Mouse (Mus musculus) CD8-positive naive resting alpha-beta T cell, adult 2 months (primary cell): Measurements from ENCODE around the gene Foxp1.

Source experiments
- DNase-seq, 2 experiments: peaks; one replicate each; pipeline ENCODE4 v3.0.0; 2022; ENCODE audit warnings: low read depth in 2 of 2, low spot score in 2 of 2

The Foxp1 gene

GRCm38 (mm10) chr6:99521038-99521640, 1.4 kb downstream of the Foxp1 start:
- DNase-seq = peak; percentile 32 to 37

GRCm38 (mm10) chr6:99520676-99521037, 1.9 kb downstream of the Foxp1 start:
- DNase-seq = no peak

- peak; percentile 13 to 26 for DNase-seq
These were observed 2.5 kb downstream of the Foxp1 start for GRCm38 (mm10) chr6:99519806-99520675.

- DNase-seq = no peak
These were observed 3.5 kb downstream of the Foxp1 start for GRCm38 (mm10) chr6:99519052-99519451.

GRCm38 (mm10) chr6:99515667-99516199, 6.8 kb downstream of the Foxp1 start:
- no peak for DNase-seq

- DNase-seq = no peak
These were observed 10.7 kb downstream of the Foxp1 start for GRCm38 (mm10) chr6:99511862-99512261.

- no peak for DNase-seq
These were observed 13.3 kb downstream of the Foxp1 start for GRCm38 (mm10) chr6:99509189-99509592.

GRCm38 (mm10) chr6:99506816-99507215, 15.7 kb downstream of the Foxp1 start:
- DNase-seq = peak in 1 of 2 experiments; percentile 25

GRCm38 (mm10) chr6:99503741-99504140, 18.8 kb downstream of the Foxp1 start:
- no peak for DNase-seq

- DNase-seq = no peak
These were observed 19.8 kb downstream of the Foxp1 start for GRCm38 (mm10) chr6:99502727-99503126.

GRCm38 (mm10) chr6:99502314-99502713, 20.2 kb downstream of the Foxp1 start:
- no peak for DNase-seq

GRCm38 (mm10) chr6:99500570-99501270, 21.8 kb downstream of the Foxp1 start:
- DNase-seq = no peak

GRCm38 (mm10) chr6:99498082-99498481, 24.4 kb downstream of the Foxp1 start:
- peak in 1 of 2 experiments; percentile 20 for DNase-seq

GRCm38 (mm10) chr6:99496114-99496513, 26.4 kb downstream of the Foxp1 start:
- no peak for DNase-seq

GRCm38 (mm10) chr6:99492937-99493336, 29.6 kb downstream of the Foxp1 start:
- no peak for DNase-seq

- DNase-seq = no peak
These were observed 30.5 kb downstream of the Foxp1 start for GRCm38 (mm10) chr6:99491979-99492544.

- DNase-seq = no peak
These were observed 31.4 kb downstream of the Foxp1 start for GRCm38 (mm10) chr6:99491146-99491545.

- no peak for DNase-seq
These were observed 32.4 kb downstream of the Foxp1 start for GRCm38 (mm10) chr6:99489900-99490648.

- DNase-seq = no peak
These were observed 33.1 kb downstream of the Foxp1 start for GRCm38 (mm10) chr6:99489423-99489822.

- peak; percentile 69 to 75 for DNase-seq
These were observed 36.5 kb downstream of the Foxp1 start for GRCm38 (mm10) chr6:99485884-99486640.
